Mouse (Mus musculus) brain, adult 2 months (tissue): ENCODE results near the gene Acot10.
"Not testable (repeated sequence)": the region's sequence is repeated elsewhere in the genome, so short reads cannot be mapped to it uniquely, and the experiment has no call there.

Experiments used
- DNase-seq: peaks from one replicate; pipeline ENCODE4 v3.0.0; 2011; ENCODE audit warnings: low read depth, low spot score

Gene Acot10

DNA sequence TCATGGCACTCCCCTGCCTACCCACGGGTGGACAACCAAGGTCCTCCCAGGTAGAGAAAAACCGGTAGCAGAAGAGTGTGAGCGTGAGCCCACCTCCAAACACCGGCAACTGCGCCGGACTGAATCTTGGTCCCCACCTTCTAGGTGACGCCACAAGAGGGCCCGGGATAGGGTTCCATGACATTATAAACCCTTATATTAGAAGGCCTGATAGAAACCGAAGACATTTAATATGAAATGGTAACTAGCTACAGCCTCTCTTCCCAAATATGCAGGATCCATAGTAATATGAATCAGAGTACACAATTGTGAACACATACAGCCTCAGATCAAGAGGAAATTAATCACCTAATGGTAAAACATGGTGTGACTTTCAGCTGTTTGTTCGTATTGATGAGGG, at the start of gene Acot10:
Acot10 (minus strand) TSS at position 101 of the 400 bp plus-strand sequence.
- DNase-seq: no peak

GRCm38 (mm10) chr15:20711859-20712258, 45.3 kb upstream of the Acot10 start:
- peak; percentile 30 for DNase-seq

- no peak for DNase-seq
Measured at GRCm38 (mm10) chr15:20696229-20696628, 29.7 kb upstream of the Acot10 start.

GRCm38 (mm10) chr15:20684200-20684599, 17.6 kb upstream of the Acot10 start:
- no peak for DNase-seq

DNA sequence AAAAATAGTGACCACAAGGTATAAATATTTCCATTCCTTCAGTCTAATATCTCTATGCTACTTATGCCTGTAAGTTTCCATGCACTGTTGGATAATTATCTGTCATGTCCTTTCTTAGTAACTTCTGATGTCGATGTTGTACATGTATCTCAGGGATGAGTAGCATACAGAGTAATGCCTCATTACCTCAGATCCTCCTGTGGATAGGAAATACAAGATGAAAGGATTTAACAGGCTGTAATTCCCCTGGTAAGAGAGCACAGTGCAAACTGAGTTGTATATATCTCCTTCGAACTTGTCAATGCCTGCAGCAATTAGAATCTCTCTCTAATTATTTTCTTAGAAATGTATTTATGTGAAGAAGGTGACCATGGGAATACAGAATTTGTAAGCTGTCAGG, 16.2 kb upstream of the Acot10 start:
- no peak for DNase-seq

DNA sequence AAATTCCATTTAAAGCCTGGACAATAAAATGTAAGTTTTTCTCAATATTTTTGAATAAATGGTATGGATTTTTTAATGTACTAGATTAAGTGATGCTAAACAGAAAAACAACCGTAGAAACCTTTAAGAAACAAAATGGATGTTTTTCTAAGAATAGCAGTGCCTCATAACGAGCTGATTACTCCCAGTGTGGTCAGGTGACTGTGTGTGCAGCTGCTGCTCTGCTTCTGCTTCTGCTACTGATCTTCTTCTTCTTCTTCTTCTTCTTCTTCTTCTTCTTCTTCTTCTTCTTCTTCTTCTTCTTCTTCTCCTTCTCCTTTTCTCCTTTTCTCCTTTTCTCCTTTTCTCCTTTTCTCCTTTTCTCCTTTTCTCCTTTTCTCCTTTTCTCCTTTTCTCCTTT, 3.0 kb upstream of the Acot10 start:
- not testable (repeated sequence) for DNase-seq

- DNase-seq: no peak
Measured at GRCm38 (mm10) chr15:20667989-20668388, 1.4 kb upstream of the Acot10 start.

GRCm38 (mm10) chr15:20667350-20667749, 800 bp upstream of the Acot10 start:
- peak; percentile 44 for DNase-seq

- DNase-seq: peak; percentile 35
Measured at GRCm38 (mm10) chr15:20660221-20660620, 6.3 kb downstream of the Acot10 start.

DNA sequence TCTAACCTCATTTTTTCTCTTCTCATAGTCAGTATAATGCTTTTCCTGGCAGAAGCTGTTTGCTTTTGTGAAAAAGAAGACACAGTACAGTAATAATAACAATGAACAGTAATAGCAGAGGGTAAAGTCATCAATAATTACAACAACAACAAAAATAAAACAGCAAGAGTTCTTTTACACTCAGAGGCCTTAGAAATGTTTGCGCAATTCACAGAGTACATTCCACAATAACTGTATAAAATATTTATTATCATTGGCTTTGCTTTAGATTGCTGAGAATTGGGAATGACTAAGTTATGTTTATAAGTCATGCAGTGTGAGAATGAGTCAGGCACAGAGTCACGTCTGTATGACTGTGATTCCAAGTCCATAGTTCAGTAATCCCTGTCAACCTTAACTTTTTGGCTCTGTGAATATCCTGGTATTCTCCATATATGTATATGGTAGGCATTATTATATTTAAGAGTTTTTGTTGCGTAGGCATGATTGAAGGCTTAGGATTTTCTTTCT, 23.6 kb downstream of the Acot10 start:
- peak; percentile 11 for DNase-seq

GRCm38 (mm10) chr15:20639155-20639554, 27.4 kb downstream of the Acot10 start:
- peak; percentile 7 for DNase-seq

DNA sequence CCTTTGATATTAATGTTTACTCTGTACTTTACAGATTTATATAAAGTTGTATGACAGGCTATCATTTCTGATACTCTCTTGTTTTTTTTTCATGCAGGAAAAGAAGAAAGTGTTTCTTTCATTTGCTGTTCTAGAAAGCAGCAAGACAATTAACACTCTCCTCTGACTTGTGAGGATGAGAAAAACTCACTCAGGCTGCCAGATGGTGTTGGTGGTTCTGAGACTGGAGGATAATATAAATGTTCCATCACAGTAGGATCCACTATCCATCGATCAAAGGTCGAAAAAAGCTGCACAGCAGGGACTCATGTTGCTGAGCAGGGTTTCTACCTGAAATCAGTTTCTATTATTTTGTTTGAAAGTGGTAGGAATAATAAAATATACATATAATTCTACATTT, 32.0 kb downstream of the Acot10 start:
- peak; percentile 65 for DNase-seq
